Mouse (Mus musculus): ENCODE data around the gene Preb. TPM values are rescaled to one million over a fixed set of nuclear protein-coding genes. Genes with fewer than 3 reads are reported as not detected.

Gene Preb
- total RNA-seq, 2 experiments from 2014 or later = 122 to 140 TPM

GRCm38 (mm10) chr5:30913060-30913841 lies 46.9 kb downstream of the Preb start, which contains the start of gene Emilin1:
Gene Emilin1 (plus strand): TSS chr5:30913402.
- intact Hi-C loops (cut with DNase I) = loop anchor here (10.0 kb wide), 1 partner anchor 198 kb away; the partner anchor contains the start of gene Dpysl5
- no peak for DNase-seq (ENCODE audit: low spot score in 2 of 2)

DNA sequence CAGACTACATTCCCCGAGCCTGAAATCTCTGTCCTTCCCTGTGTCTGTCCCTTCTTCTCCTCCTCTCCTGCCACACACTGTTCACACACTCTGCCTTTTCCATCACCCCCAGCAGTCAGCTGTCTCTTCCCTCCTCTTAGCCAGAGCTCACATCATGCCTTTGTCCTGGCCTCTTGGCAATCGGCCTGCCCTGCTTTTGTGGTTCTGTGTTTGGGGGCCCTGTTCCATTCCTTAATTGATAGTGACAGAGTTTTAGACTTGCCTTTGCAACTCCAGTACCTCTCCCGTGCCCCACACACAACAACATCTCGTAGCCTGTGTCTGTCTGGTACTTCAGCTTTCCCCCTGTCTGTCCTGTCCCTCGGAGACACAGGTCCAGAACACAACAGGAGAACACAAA lies 48.0 kb downstream of the Preb start:
- intact Hi-C loops (cut with DNase I) = loop anchor here (10.0 kb wide), 1 partner anchor 197 kb away; the partner anchor contains the start of gene Dpysl5
- DNase-seq (ENCODE audit: low spot score in 2 of 2) = no peak

DNA sequence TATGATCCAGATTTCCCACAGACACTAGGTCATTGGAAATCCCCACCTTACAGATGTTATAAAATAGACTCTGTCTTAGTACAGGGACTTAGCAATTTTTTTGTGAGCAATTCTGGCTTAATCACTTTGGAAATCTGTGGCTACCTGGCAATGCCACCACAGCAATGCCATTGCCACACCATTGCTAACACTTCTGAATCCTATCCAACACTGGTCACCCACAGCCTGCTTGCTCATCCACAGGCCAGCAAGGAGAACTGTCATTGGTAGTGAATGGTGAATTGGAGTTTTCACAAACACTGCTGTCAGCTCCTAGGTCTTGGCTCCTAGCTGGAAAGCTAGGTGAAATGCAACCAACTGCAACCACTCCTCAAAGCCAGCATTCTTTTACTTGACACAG lies 49.7 kb downstream of the Preb start:
- DNase-seq (ENCODE audit: low spot score in 2 of 2) = no peak

GRCm38 (mm10) chr5:30909863-30910262 lies 50.3 kb downstream of the Preb start:
- intact Hi-C loops (cut with DNase I) = loop anchor here (10.0 kb wide), 1 partner anchor 195 kb away; the partner anchor contains the start of gene Dpysl5
- no peak for DNase-seq (ENCODE audit: low spot score in 2 of 2)

More for the DNA sequence above, 49.7 kb downstream of the Preb start:
- intact Hi-C loops (cut with DNase I) = loop anchor here (10.0 kb wide), 1 partner anchor 196 kb away; the partner anchor contains the start of gene Dpysl5

DNA sequence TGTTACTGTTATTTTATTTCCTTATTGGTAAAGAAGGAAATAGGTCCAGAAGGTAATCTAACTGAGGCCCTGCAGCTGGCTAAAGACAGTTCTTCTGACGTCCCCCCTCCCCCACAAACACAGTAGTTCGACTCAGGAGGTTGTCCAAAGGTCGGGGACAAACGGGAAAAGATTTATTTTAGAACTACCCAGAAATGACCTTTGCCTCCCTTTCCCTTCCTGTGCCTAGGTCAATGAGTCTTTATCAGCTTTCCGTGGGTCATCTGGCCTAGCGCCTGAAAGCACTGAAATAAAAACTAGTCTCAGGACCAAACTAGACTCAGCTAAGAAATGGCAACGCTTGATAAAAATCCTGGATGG lies 50.9 kb downstream of the Preb start:
- intact Hi-C loops (cut with DNase I) = no loop called here
- no peak for DNase-seq (ENCODE audit: low spot score in 2 of 2)

GRCm38 (mm10) chr5:30908426-30909299 lies 51.5 kb downstream of the Preb start:
- DNase-seq (ENCODE audit: low spot score in 2 of 2) = no peak
- intact Hi-C loops (cut with DNase I) = no loop called here

DNA sequence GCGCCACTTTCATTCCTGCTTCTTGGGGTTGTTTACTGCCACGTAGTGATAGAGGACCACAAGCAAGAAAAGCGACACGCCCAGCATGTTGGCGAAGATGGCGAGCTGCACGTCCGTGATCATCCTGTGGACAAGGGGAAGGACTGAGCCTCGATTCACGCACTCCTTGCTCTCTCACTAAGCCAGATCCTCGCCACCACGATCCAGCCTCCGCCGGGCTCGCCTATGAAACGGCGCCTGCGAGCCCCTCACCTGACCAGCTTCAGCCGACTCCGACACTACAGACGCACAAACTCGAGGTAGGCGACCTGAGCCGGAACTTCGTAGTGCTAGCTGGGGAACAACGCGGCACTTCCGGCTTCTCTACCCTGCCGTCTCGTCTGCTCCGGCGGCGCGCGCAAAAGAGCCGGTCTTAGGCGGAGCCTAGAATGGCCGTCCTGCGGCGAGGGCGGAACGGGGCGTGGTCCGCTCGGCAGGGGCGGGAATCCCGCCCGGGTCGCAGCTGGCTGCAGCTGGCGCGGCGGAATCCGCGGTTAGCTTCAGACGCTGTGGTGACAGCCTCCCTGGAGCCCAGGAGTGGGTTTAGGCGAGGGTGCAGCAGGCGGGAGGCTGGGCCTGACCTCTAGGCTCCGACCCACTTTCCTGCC lies 52.6 kb downstream of the Preb start, which contains the start of gene Ost4:
Gene Ost4, minus strand, starts transcription at position 376 of the 647 bp plus-strand sequence.
- intact Hi-C loops (cut with DNase I) = no loop called here
- peak; percentile 95 to 97 for DNase-seq (ENCODE audit: low spot score in 2 of 2)

GRCm38 (mm10) chr5:30901860-30902259 lies 58.3 kb downstream of the Preb start:
- DNase-seq (ENCODE audit: low spot score in 2 of 2) = no peak
- intact Hi-C loops (cut with DNase I) = no loop called here

Other genes starting within 250 kb of the Preb start
- 100 to 1,000 TPM; 102 to 111 TPM for gene Dpysl5, start 248.8 kb downstream of the Preb start, total RNA-seq (2021)
- 100 to 1,000 TPM; 214 to 218 TPM for gene Mapre3, start 145.7 kb downstream of the Preb start, total RNA-seq (2021)
- gene Tmem214, start 92.3 kb downstream of the Preb start, total RNA-seq (2021) = 10 to 100 TPM; 69.1 to 69.4 TPM
- gene Agbl5, start 71.7 kb downstream of the Preb start, total RNA-seq (2021) = 10 to 100 TPM; 14.7 to 16.5 TPM
- 100 to 1,000 TPM in 1 of 2 experiments, 10 to 100 TPM in 1; 96.8 to 101 TPM for gene Ost4, start 52.6 kb downstream of the Preb start, total RNA-seq (2021)
- gene Emilin1, start 47.0 kb downstream of the Preb start, total RNA-seq (2021) = 1 to 10 TPM; 4.5 to 4.9 TPM
- 1 to 10 TPM; 8.3 to 9.1 TPM for gene Khk, start 38.9 kb downstream of the Preb start, total RNA-seq (2021)
- gene Cgref1, start 14.8 kb downstream of the Preb start, total RNA-seq (2021) = 10 to 100 TPM; 33.2 to 35.3 TPM
- gene Tcf23, start 8.3 kb upstream of the Preb start, total RNA-seq (2021) = under 1 TPM in 1 of 2 experiments, not detected in 1; 0.09 TPM
- gene Atraid, start 88.0 kb upstream of the Preb start, total RNA-seq (2021) = 10 to 100 TPM; 71.4 to 75.3 TPM
- gene Slc5a6, start 88.6 kb upstream of the Preb start, total RNA-seq (2021) = 10 to 100 TPM; 11.8 to 18.0 TPM
- gene Cad, start 94.4 kb upstream of the Preb start, total RNA-seq (2021) = 10 to 100 TPM; 17.9 to 19.4 TPM
- not detected for gene Dnajc5g, start 145.9 kb upstream of the Preb start, total RNA-seq (2021)
- gene Slc30a3, start 147.9 kb upstream of the Preb start, total RNA-seq (2021) = 100 to 1,000 TPM; 148 to 193 TPM
- gene Trim54, start 156.4 kb upstream of the Preb start, total RNA-seq (2021) = 1 to 10 TPM; 1.9 to 2.0 TPM
- gene Ucn, start 178.5 kb upstream of the Preb start, total RNA-seq (2021) = 1 to 10 TPM; 2.5 to 2.7 TPM
- gene Mpv17, start 193.9 kb upstream of the Preb start, total RNA-seq (2021) = 10 to 100 TPM; 40.5 to 49.8 TPM
- 1 to 10 TPM; 3.3 TPM for gene Gm29609, start 219.6 kb upstream of the Preb start, total RNA-seq (2021)
- 10 to 100 TPM; 54.9 to 57.2 TPM for gene Gtf3c2, start 219.8 kb upstream of the Preb start, total RNA-seq (2021)
- gene Snx17, start 232.9 kb upstream of the Preb start, total RNA-seq (2021) = 10 to 100 TPM; 72.2 to 77.1 TPM
- gene Eif2b4, start 233.1 kb upstream of the Preb start, total RNA-seq (2021) = 10 to 100 TPM; 39.5 to 49.2 TPM
- 10 to 100 TPM; 27.2 to 31.1 TPM for gene Zfp513, start 241.9 kb upstream of the Preb start, total RNA-seq (2021)